Comparison of ENCODE assay signal across 9 mouse cellular contexts in the genomic region with DNA sequence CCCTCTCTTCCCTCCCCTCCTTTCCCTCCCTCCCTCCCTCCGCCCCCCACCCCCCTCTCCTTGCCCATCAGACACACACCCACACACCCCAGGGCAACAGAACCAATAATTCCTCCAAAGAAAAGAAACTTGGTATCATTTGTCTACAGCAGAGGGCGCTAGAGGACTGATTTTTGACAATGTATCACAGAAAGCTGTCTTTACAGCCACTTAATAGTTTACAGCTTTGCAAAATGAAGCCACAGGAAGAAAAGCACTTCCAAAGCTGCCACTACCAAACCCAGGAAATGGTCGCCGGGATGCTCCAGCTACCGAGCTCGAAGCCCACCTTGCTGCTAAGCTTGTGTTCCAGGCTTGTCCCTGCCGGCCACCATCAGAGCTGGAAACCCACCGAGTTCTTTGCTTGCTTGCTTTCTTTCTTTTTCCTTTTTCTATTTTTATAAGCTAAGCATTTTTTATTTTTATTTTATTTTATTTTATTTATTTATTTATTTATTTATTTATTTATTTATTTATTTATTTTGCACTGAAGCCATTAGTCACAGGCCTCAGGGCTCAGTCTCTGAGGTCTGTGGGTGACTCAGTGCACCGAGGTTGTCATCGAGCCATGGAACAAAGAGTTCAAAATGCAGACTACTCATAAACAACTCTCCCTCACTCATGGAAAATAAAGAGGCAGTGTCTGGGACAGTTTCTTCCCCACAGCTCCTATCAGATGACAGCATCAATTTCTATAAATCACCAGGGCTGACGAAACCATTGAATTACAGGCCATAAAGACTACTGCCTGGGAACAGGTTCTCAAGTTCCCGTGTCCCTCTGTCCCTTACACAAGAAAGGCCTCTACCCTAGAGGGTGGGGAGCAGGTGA.
DNase-seq lines count a peak whose midpoint lies in the region; ATAC-seq and TF ChIP-seq lines count a peak whose summit lies in the region.
"Had no signal": no experiment of that assay in that cellular context is flagged by ENCODE, and none has a peak within 500 bp of the region (broad histone marks: within the 10 kb centered on the region; RNA-seq: fewer than 3 reads in every experiment).

No protein-coding gene starts in this region.

- no peak overlapping the region for H3K9ac ChIP-seq in liver, embryonic 14.5 days (replicated peaks)
- no peak overlapping the region for H3K9ac ChIP-seq in liver, embryonic 12.5 days
- no peak overlapping the region for H3K9ac ChIP-seq in hindbrain, postnatal 0 days (replicated peaks; ENCODE audit: low read length)
- H3K9ac ChIP-seq: heart, embryonic 15.5 days had no signal

- no peak overlapping the region for H3K27ac ChIP-seq in liver, embryonic 14.5 days
- no peak overlapping the region for H3K27ac ChIP-seq in liver, embryonic 12.5 days
- no peak overlapping the region for H3K27ac ChIP-seq in hindbrain, postnatal 0 days
- H3K27ac ChIP-seq: heart, embryonic 15.5 days had no signal

- H3K4me3 ChIP-seq in liver, embryonic 14.5 days (ENCODE audit: insufficient read depth in 1 of 2, low read depth in 2 of 2, low read length in 2 of 2) = no peak overlapping the region
- H3K4me3 ChIP-seq in liver, embryonic 12.5 days = no peak overlapping the region
- no peak overlapping the region for H3K4me3 ChIP-seq in hindbrain, postnatal 0 days (ENCODE audit: low read length)
- H3K4me3 ChIP-seq: heart, embryonic 15.5 days had no signal

- H3K9me3 ChIP-seq in liver, embryonic 14.5 days (ENCODE audit: control insufficient read depth, low read length) = no peaks in the 10 kb centered on the region
- H3K9me3 ChIP-seq in liver, embryonic 12.5 days (replicated peaks) = no peaks in the 10 kb centered on the region
- no peaks in the 10 kb centered on the region for H3K9me3 ChIP-seq in hindbrain, postnatal 0 days (ENCODE audit: low read length)
- H3K9me3 ChIP-seq: heart, embryonic 15.5 days had no signal

- no peak for ATAC-seq in liver, embryonic 14.5 days (ENCODE audit: insufficient read depth)
- no peak for ATAC-seq in liver, embryonic 12.5 days
- peak; percentile 28; the same call in 1 of the 2 replicates for ATAC-seq in hindbrain, postnatal 0 days

- DNase-seq in liver, embryonic 14.5 days (ENCODE audit: low read depth in 3 of 3, low spot score in 3 of 3) = peak in 2 of 3 experiments; percentile 25 to 27
- DNase-seq in Muller cell, postnatal 12 days (ENCODE audit: inconsistent ontology term) = peak; percentile 77
- peak; percentile 25 to 66 for DNase-seq in cerebellum, postnatal 25 days
- peak; percentile 92 for DNase-seq in hindbrain, postnatal 0 days (ENCODE audit: low spot score)
- peak; percentile 11 to 76 for DNase-seq in left cerebral cortex, adult 9 months (ENCODE audit: low spot score in 2 of 2)
- peak; percentile 90 for DNase-seq in retina, embryonic 14.5 days (ENCODE audit: low spot score)
- no peak for DNase-seq in ovary, postnatal 10 days (ENCODE audit: low spot score)

- no peaks in the 10 kb centered on the region for H3K36me3 ChIP-seq in liver, embryonic 14.5 days (replicated peaks; ENCODE audit: control insufficient read depth, insufficient read depth, low read depth)
- H3K36me3 ChIP-seq in liver, embryonic 12.5 days = no peaks in the 10 kb centered on the region
- no peaks in the 10 kb centered on the region for H3K36me3 ChIP-seq in hindbrain, postnatal 0 days (ENCODE audit: insufficient read depth, low read length)
- H3K36me3 ChIP-seq: heart, embryonic 15.5 days had no signal

- no peak overlapping the region for H3K4me2 ChIP-seq in liver, embryonic 14.5 days (ENCODE audit: low read depth)
- no peak overlapping the region for H3K4me2 ChIP-seq in liver, embryonic 12.5 days
- no peak overlapping the region for H3K4me2 ChIP-seq in hindbrain, postnatal 0 days (ENCODE audit: low read depth, low read length)
- H3K4me2 ChIP-seq: heart, embryonic 15.5 days had no signal

- no peak for TF ChIP-seq EP300 in liver, embryonic 14.5 days (IDR thresholded peaks at IDR 0.05; ENCODE audit: low read depth)

- H3K4me1 ChIP-seq in liver, embryonic 14.5 days (replicated peaks; ENCODE audit: control insufficient read depth in 2 of 2, insufficient read depth in 2 of 2, low read length in 1 of 2) = no peaks in the 10 kb centered on the region
- no peaks in the 10 kb centered on the region for H3K4me1 ChIP-seq in liver, embryonic 12.5 days
- no peaks in the 10 kb centered on the region for H3K4me1 ChIP-seq in hindbrain, postnatal 0 days (ENCODE audit: insufficient read depth, low read length)
- H3K4me1 ChIP-seq: heart, embryonic 15.5 days had no signal

- WGBS in liver, embryonic 14.5 days (ENCODE audit: insufficient replicate concordance) = 28% methylated on average over 11 of the region's 12 CpGs
- WGBS in liver, embryonic 12.5 days (ENCODE audit: insufficient replicate concordance) = 46% methylated on average over 11 of the region's 12 CpGs
- WGBS in hindbrain, postnatal 0 days = 51% methylated on average over 11 of the region's 12 CpGs

- no peaks in the 10 kb centered on the region for H3K27me3 ChIP-seq in liver, embryonic 14.5 days (ENCODE audit: control insufficient read depth, insufficient read depth, low read length)
- peaks cover 26% of the 10 kb centered on the region for H3K27me3 ChIP-seq in liver, embryonic 12.5 days (replicated peaks)
- no peaks in the 10 kb centered on the region for H3K27me3 ChIP-seq in hindbrain, postnatal 0 days (ENCODE audit: insufficient read depth, low read length)

- peak; percentile 50 for TF ChIP-seq CTCF in liver, embryonic 14.5 days (IDR thresholded peaks at IDR 0.05; ENCODE audit: low read depth)
- peak; percentile 71 for TF ChIP-seq CTCF in hindbrain, postnatal 0 days (IDR thresholded peaks at IDR 0.05; ENCODE audit: low read depth)
